Mouse (Mus musculus): ENCODE measurements around the gene Fam71a. TPM values are rescaled to one million over a fixed set of nuclear protein-coding genes. Genes with fewer than 3 reads are reported as not detected.

Fam71a gene
- polyA plus RNA-seq, 1 experiment from 2014 or later: not detected

- no peak for DNase-seq (ENCODE audit: low spot score)
These were observed 29.2 kb downstream of the Fam71a start for GRCm38 (mm10) chr1:191135406-191135805.

DNA sequence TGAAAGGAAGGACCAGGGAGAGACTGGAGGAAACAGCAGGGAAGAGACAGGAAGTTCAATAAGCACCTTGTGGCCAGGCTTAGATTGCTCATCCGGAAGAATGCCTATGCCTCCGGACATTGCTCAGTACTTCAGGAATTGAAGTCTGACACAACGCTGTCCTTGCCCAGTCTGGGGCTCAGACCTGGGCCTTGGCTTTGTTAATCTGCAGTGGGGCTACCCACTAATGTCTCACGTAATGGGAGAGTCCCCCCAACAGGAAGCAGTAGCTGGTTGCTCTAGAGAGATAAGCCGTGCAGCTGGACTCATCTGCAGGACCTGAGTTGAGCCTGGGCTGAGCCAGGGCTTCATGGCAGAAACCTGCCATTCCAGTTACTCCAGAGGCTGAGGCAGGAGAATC, 31.7 kb downstream of the Fam71a start:
- H3K9me3 ChIP-seq (ENCODE audit: control insufficient read depth, low read length): no peaks in the 10 kb centered on the region
- WGBS: 78% methylated on average over 5 of the region's 5 CpGs

More at GRCm38 (mm10) chr1:191135406-191135805, 29.2 kb downstream of the Fam71a start:
- 61% methylated on average over 4 of the region's 4 CpGs for WGBS
- no peaks in the 10 kb centered on the region for H3K36me3 ChIP-seq (ENCODE audit: control insufficient read depth, insufficient read depth, low read length)
- no peaks in the 10 kb centered on the region for H3K9me3 ChIP-seq (ENCODE audit: control insufficient read depth, low read length)
- H3K27ac ChIP-seq (ENCODE audit: low read depth, low read length): no peak overlapping the region
- H3K4me1 ChIP-seq (replicated peaks; ENCODE audit: control insufficient read depth, insufficient read depth, low read length): no peaks in the 10 kb centered on the region
- H3K4me3 ChIP-seq (ENCODE audit: low read depth, low read length): no peak overlapping the region
- no peak overlapping the region for H3K9ac ChIP-seq (ENCODE audit: low read depth, low read length)
- no peak for ATAC-seq (ENCODE audit: low FRiP score)
- no peak overlapping the region for H3K4me2 ChIP-seq (replicated peaks; ENCODE audit: low read depth, low read length)
- no peaks in the 10 kb centered on the region for H3K27me3 ChIP-seq (ENCODE audit: control insufficient read depth, insufficient read depth, low read length)

DNA sequence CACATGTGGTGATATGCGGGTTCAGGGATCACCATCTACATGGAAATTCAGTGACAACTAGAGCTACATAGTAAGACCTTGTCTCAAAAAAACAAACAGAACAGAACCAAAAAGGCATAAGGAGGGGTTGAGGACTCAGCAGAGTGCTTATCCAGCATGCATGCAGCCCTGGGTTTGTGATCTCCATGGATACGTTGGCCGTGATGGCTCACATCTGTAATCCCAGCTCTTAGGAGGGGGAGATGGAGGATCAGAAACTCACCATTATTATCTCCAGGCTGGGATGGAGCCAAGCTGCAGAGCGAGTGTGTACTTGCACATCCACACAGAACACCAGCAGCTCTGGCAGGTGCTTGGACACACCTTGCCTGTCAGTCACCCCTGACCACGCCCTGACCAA, 32.4 kb downstream of the Fam71a start:
- 82% methylated on average over 5 of the region's 5 CpGs for WGBS
- DNase-seq (ENCODE audit: low spot score): no peak
- H3K36me3 ChIP-seq (ENCODE audit: control insufficient read depth, insufficient read depth, low read length): no peaks in the 10 kb centered on the region
- no peak overlapping the region for H3K4me3 ChIP-seq (ENCODE audit: low read depth, low read length)
- H3K27ac ChIP-seq (ENCODE audit: low read depth, low read length): no peak overlapping the region
- H3K9me3 ChIP-seq (ENCODE audit: control insufficient read depth, low read length): no peaks in the 10 kb centered on the region
- H3K9ac ChIP-seq (ENCODE audit: low read depth, low read length): no peak overlapping the region
- no peaks in the 10 kb centered on the region for H3K27me3 ChIP-seq (ENCODE audit: control insufficient read depth, insufficient read depth, low read length)
- no peak overlapping the region for H3K4me2 ChIP-seq (replicated peaks; ENCODE audit: low read depth, low read length)
- no peak for ATAC-seq (ENCODE audit: low FRiP score)
- H3K4me1 ChIP-seq (replicated peaks; ENCODE audit: control insufficient read depth, insufficient read depth, low read length): no peaks in the 10 kb centered on the region

More for the DNA sequence above, 31.7 kb downstream of the Fam71a start:
- H3K4me1 ChIP-seq (replicated peaks; ENCODE audit: control insufficient read depth, insufficient read depth, low read length): no peaks in the 10 kb centered on the region
- DNase-seq (ENCODE audit: low spot score): no peak
- no peak overlapping the region for H3K9ac ChIP-seq (ENCODE audit: low read depth, low read length)
- no peak overlapping the region for H3K4me3 ChIP-seq (ENCODE audit: low read depth, low read length)
- no peak overlapping the region for H3K4me2 ChIP-seq (replicated peaks; ENCODE audit: low read depth, low read length)
- H3K36me3 ChIP-seq (ENCODE audit: control insufficient read depth, insufficient read depth, low read length): no peaks in the 10 kb centered on the region
- no peak for ATAC-seq (ENCODE audit: low FRiP score)
- H3K27ac ChIP-seq (ENCODE audit: low read depth, low read length): no peak overlapping the region
- H3K27me3 ChIP-seq (ENCODE audit: control insufficient read depth, insufficient read depth, low read length): no peaks in the 10 kb centered on the region

- 90% methylated on average over 2 of the region's 2 CpGs for WGBS
- H3K27ac ChIP-seq (ENCODE audit: low read depth, low read length): no peak overlapping the region
- no peaks in the 10 kb centered on the region for H3K36me3 ChIP-seq (ENCODE audit: control insufficient read depth, insufficient read depth, low read length)
- H3K4me1 ChIP-seq (replicated peaks; ENCODE audit: control insufficient read depth, insufficient read depth, low read length): no peaks in the 10 kb centered on the region
- no peak for DNase-seq (ENCODE audit: low spot score)
- no peaks in the 10 kb centered on the region for H3K27me3 ChIP-seq (ENCODE audit: control insufficient read depth, insufficient read depth, low read length)
- ATAC-seq (ENCODE audit: low FRiP score): no peak
- H3K9ac ChIP-seq (ENCODE audit: low read depth, low read length): no peak overlapping the region
- H3K4me2 ChIP-seq (replicated peaks; ENCODE audit: low read depth, low read length): no peak overlapping the region
- H3K9me3 ChIP-seq (ENCODE audit: control insufficient read depth, low read length): no peaks in the 10 kb centered on the region
- no peak overlapping the region for H3K4me3 ChIP-seq (ENCODE audit: low read depth, low read length)
These were observed 32.9 kb downstream of the Fam71a start for GRCm38 (mm10) chr1:191131692-191132091.

GRCm38 (mm10) chr1:191125811-191126638, 38.6 kb downstream of the Fam71a start:
- Histone ChIP-seq H3K9ac (ENCODE audit: low read depth, low read length) (no peak overlapping the region), H3K4me1 (replicated peaks; ENCODE audit: control insufficient read depth, insufficient read depth, low read length) (no peaks in the 10 kb centered on the region), H3K4me2 (replicated peaks; ENCODE audit: low read depth, low read length) (peak overlapping the region; percentile 42), H3K27me3 (ENCODE audit: control insufficient read depth, insufficient read depth, low read length) (no peaks in the 10 kb centered on the region), H3K4me3 (ENCODE audit: low read depth, low read length) (0 out of 2 replicates have a peak overlapping the region, but pooled peaks have one; percentile 11), H3K9me3 (ENCODE audit: control insufficient read depth, low read length) (no peaks in the 10 kb centered on the region), H3K36me3 (ENCODE audit: control insufficient read depth, insufficient read depth, low read length) (no peaks in the 10 kb centered on the region), H3K27ac (ENCODE audit: low read depth, low read length) (no peak overlapping the region)
- ATAC-seq (ENCODE audit: low FRiP score) (peak; percentile 68), DNase-seq (ENCODE audit: low spot score) (peak; percentile 79)
- WGBS: 19% methylated on average over 38 of the region's 38 CpGs

- no peak overlapping the region for H3K4me3 ChIP-seq (ENCODE audit: low read depth, low read length)
These were observed 40.3 kb downstream of the Fam71a start for GRCm38 (mm10) chr1:191124288-191124687.

DNA sequence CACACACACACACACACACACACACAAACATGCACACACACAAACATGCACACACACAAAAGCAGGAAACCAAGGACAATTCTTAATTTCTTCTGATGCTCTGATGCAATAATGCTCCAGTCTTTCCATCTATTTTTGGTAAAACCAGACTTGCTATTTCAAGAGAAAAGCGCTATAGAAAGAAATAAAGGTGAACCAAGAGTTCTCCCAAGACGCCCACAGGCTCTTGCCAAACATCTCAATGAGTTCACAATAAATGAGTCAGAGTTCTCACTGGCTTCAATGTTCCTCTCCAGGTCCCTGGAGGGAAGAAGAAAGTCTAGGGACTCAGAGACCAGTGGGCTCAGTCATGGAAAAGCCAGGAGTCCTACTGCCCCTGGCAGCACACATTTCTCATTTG, 40.9 kb downstream of the Fam71a start:
- H3K27me3 ChIP-seq (ENCODE audit: control insufficient read depth, insufficient read depth, low read length): no peaks in the 10 kb centered on the region
- no peaks in the 10 kb centered on the region for H3K9me3 ChIP-seq (ENCODE audit: control insufficient read depth, low read length)
- DNase-seq (ENCODE audit: low spot score) (no peak), ATAC-seq (ENCODE audit: low FRiP score) (no peak)
- no peaks in the 10 kb centered on the region for H3K36me3 ChIP-seq (ENCODE audit: control insufficient read depth, insufficient read depth, low read length)
- no peaks in the 10 kb centered on the region for H3K4me1 ChIP-seq (replicated peaks; ENCODE audit: control insufficient read depth, insufficient read depth, low read length)
- H3K4me2 ChIP-seq (replicated peaks; ENCODE audit: low read depth, low read length): no peak overlapping the region
- no peak overlapping the region for H3K9ac ChIP-seq (ENCODE audit: low read depth, low read length)
- no peak overlapping the region for H3K27ac ChIP-seq (ENCODE audit: low read depth, low read length)
- H3K4me3 ChIP-seq (ENCODE audit: low read depth, low read length): no peak overlapping the region
- WGBS: 83% methylated on average over 2 of the region's 2 CpGs

More at GRCm38 (mm10) chr1:191124288-191124687, 40.3 kb downstream of the Fam71a start:
- no peaks in the 10 kb centered on the region for H3K4me1 ChIP-seq (replicated peaks; ENCODE audit: control insufficient read depth, insufficient read depth, low read length)
- H3K36me3 ChIP-seq (ENCODE audit: control insufficient read depth, insufficient read depth, low read length): no peaks in the 10 kb centered on the region
- no peaks in the 10 kb centered on the region for H3K9me3 ChIP-seq (ENCODE audit: control insufficient read depth, low read length)
- 62% methylated on average over 4 of the region's 4 CpGs for WGBS
- H3K27ac ChIP-seq (ENCODE audit: low read depth, low read length): no peak overlapping the region
- no peaks in the 10 kb centered on the region for H3K27me3 ChIP-seq (ENCODE audit: control insufficient read depth, insufficient read depth, low read length)
- ATAC-seq (ENCODE audit: low FRiP score) (no peak), DNase-seq (ENCODE audit: low spot score) (no peak)
- H3K4me2 ChIP-seq (replicated peaks; ENCODE audit: low read depth, low read length): no peak overlapping the region
- no peak overlapping the region for H3K9ac ChIP-seq (ENCODE audit: low read depth, low read length)

DNA sequence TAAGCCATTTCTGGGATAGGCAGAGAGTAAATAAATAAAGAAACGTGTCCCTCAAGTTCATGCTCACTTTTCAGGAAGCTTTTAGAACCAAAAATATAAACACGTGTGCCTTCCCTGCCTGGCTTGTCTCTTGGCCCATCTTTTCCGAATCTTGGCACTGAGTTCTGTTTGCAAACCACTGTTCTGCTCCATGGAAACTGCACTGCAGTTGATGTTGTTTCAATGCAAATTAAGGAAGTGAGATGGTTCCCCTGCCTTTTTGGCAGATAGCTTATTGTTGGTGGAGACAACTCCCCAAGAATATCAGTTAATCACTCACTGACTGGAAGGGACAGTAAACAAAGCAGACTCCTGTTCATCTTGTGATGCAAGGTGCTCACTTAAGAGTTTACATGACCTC, 41.9 kb downstream of the Fam71a start:
- Histone ChIP-seq H3K9ac (ENCODE audit: low read depth, low read length) (no peak overlapping the region), H3K27ac (ENCODE audit: low read depth, low read length) (no peak overlapping the region), H3K4me2 (replicated peaks; ENCODE audit: low read depth, low read length) (no peak overlapping the region), H3K9me3 (ENCODE audit: control insufficient read depth, low read length) (no peaks in the 10 kb centered on the region), H3K27me3 (ENCODE audit: control insufficient read depth, insufficient read depth, low read length) (no peaks in the 10 kb centered on the region), H3K4me1 (replicated peaks; ENCODE audit: control insufficient read depth, insufficient read depth, low read length) (no peaks in the 10 kb centered on the region), H3K4me3 (ENCODE audit: low read depth, low read length) (no peak overlapping the region), H3K36me3 (ENCODE audit: control insufficient read depth, insufficient read depth, low read length) (no peaks in the 10 kb centered on the region)
- no peak for DNase-seq (ENCODE audit: low spot score)
- ATAC-seq (ENCODE audit: low FRiP score): no peak
- WGBS: 81% methylated on average over 3 of the region's 3 CpGs
